Mouse (Mus musculus) heart, embryonic 10.5 days (tissue): ENCODE results near the gene Rrp1. TPM values are rescaled to one million over a fixed set of nuclear protein-coding genes. Genes with fewer than 3 reads are reported as not detected.
A peak's percentile ranks its signal among the peaks of the same experiment; 100 is the strongest.

Experiments used
- DNase-seq: peaks from one replicate; pipeline ENCODE4 v3.0.0-alpha.2; 2017; ENCODE audit warnings: low spot score
- H3K27ac ChIP-seq: fragments of 300-500 bp; sonication (generic); 2 replicates; pipeline ENCODE4 v1.5.1; 2016; ENCODE audit warnings: mild to moderate bottlenecking
- H3K27me3 ChIP-seq: fragments of 300-500 bp; sonication (generic); 2 replicates; pipeline ENCODE4 v1.6.1; 2016; ENCODE audit warnings: mild to moderate bottlenecking; ENCODE audit not compliant: poor library complexity, insufficient read depth, severe bottlenecking
- H3K36me3 ChIP-seq: fragments of 300-500 bp; sonication (generic); 2 replicates; pipeline ENCODE4 v1.6.1; 2016; ENCODE audit warnings: mild to moderate bottlenecking, moderate library complexity
- H3K4me1 ChIP-seq: fragments of 300-500 bp; sonication (generic); 2 replicates; pipeline ENCODE4 v1.6.1; 2016; ENCODE audit warnings: mild to moderate bottlenecking
- H3K4me3 ChIP-seq: fragments of 300-500 bp; sonication (generic); 2 replicates; pipeline ENCODE4 v1.5.1; 2016; ENCODE audit warnings: mild to moderate bottlenecking, moderate library complexity
- H3K9me3 ChIP-seq: fragments of 300-500 bp; sonication (generic); 2 replicates; pipeline ENCODE4 v1.6.1; 2016; ENCODE audit warnings: mild to moderate bottlenecking, moderate library complexity
- WGBS: fragments of 180-500 bp; shearing (Covaris S2); methylation state at CpG from one replicate; pipeline ENCODE4 v1.1.7; 2016; 5-methylcytosine and 5-hydroxymethylcytosine counted together
- polyA plus RNA-seq: library from polyadenylated mRNA; unstranded; fragments of >200 nt; fragmentation: Nextera tagmentation; extraction: Ambion mirVana; gene quantifications from 2 replicates; pipeline ENCODE4 v1.2.1, GENCODE M21; 2016

Rrp1 gene
- polyA plus RNA-seq, 1 experiment from 2014 or later: 283 TPM

DNA sequence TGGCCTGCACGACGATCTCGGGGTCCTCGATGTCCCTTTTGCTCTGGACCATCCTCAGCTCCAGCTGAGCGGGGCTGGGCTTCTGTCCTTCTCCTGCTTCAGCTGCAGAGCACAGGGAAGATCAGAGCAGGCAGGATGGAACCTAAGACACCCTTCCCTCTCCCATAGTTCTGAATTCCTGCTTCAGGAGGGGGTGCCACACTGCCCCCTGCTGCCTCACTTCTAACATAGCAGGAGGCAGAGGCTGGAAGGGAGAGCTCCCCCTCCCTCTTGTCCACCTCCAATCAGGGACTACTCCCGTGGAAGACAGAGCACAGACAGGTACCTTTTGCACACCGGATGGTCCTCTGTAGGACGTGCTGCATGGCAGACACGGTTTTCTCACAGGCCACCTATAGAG lies 28.0 kb upstream of the Rrp1 start:
- H3K4me1 ChIP-seq: no peaks in the 10 kb centered on the region
- no peak overlapping the region for H3K4me3 ChIP-seq
- H3K27ac ChIP-seq: no peak overlapping the region
- 69% methylated on average over 9 of the region's 9 CpGs for WGBS
- no peak for DNase-seq
- no peaks in the 10 kb centered on the region for H3K27me3 ChIP-seq
- no peaks in the 10 kb centered on the region for H3K9me3 ChIP-seq
- H3K36me3 ChIP-seq: peaks cover 18% of the 10 kb centered on the region; the same call in 1 of the 2 replicates

DNA sequence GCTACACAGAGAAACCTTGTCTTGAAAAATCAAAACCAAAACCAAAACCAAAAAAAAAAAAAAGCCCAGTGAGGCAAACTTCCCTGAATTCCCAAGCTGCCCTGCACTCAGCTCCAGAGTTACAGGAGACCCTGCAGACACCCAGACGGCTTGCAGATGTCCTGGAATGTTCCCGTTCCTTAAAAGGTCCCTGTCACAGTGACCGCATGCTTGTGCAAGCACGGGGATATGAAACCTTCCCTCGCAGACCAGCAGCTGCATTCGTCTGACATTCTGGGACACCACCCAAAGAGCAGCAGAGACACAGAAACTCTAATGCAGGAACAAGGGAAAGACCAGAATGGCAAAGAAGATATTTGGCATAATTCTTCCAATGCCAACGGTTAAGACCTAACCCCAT lies 27.1 kb upstream of the Rrp1 start:
- peaks cover 15% of the 10 kb centered on the region; the same call in 1 of the 2 replicates for H3K36me3 ChIP-seq
- WGBS: 80% methylated on average over 7 of the region's 7 CpGs
- H3K27ac ChIP-seq: no peak overlapping the region
- H3K4me1 ChIP-seq: no peaks in the 10 kb centered on the region
- no peak overlapping the region for H3K4me3 ChIP-seq
- H3K9me3 ChIP-seq: no peaks in the 10 kb centered on the region
- DNase-seq: no peak
- H3K27me3 ChIP-seq: no peaks in the 10 kb centered on the region

GRCm38 (mm10) chr10:78439550-78439949 lies 26.7 kb upstream of the Rrp1 start:
- peaks cover 15% of the 10 kb centered on the region; the same call in 1 of the 2 replicates for H3K36me3 ChIP-seq
- DNase-seq: no peak
- no peaks in the 10 kb centered on the region for H3K9me3 ChIP-seq
- H3K27ac ChIP-seq: no peak overlapping the region
- 50% methylated on average over 5 of the region's 5 CpGs for WGBS
- no peaks in the 10 kb centered on the region for H3K27me3 ChIP-seq
- H3K4me1 ChIP-seq: peaks cover 2% of the 10 kb centered on the region; the same call in 1 of the 2 replicates
- H3K4me3 ChIP-seq: no peak overlapping the region

DNA sequence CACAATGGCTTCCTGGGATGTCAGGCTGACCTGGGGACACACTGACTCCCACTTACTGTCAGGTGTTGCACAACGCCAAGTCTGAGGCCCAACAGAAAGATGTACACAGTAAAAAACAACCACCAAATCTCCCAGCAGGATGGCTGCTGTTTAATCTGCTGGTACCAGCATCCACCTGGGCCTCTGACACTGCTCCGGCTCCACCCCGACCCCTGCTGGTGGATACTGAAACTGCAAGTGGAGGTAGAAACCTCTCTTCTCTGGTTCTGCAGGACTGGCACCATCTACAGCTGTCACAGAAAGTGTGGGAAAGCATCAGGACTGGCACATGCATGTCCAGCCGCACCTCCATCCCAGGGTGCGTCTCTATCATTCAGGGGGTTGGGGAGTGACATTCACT lies 25.3 kb upstream of the Rrp1 start:
- DNase-seq: peak; percentile 86
- peaks cover 9% of the 10 kb centered on the region; the same call in 1 of the 2 replicates for H3K36me3 ChIP-seq
- H3K27me3 ChIP-seq: no peaks in the 10 kb centered on the region
- no peak overlapping the region for H3K4me3 ChIP-seq
- H3K27ac ChIP-seq: no peak overlapping the region
- H3K9me3 ChIP-seq: no peaks in the 10 kb centered on the region
- WGBS: 10% methylated on average over 5 of the region's 5 CpGs
- H3K4me1 ChIP-seq: peaks cover 4% of the 10 kb centered on the region; the same call in 1 of the 2 replicates

GRCm38 (mm10) chr10:78432853-78433252 lies 20.0 kb upstream of the Rrp1 start:
- H3K9me3 ChIP-seq: no peaks in the 10 kb centered on the region
- H3K27me3 ChIP-seq: no peaks in the 10 kb centered on the region
- 60% methylated on average over 3 of the region's 3 CpGs for WGBS
- H3K36me3 ChIP-seq: peaks cover 14% of the 10 kb centered on the region
- no peak overlapping the region for H3K4me3 ChIP-seq
- H3K4me1 ChIP-seq: peaks cover 4% of the 10 kb centered on the region; the same call in 1 of the 2 replicates
- no peak for DNase-seq
- H3K27ac ChIP-seq: no peak overlapping the region

GRCm38 (mm10) chr10:78429776-78430175 lies 16.9 kb upstream of the Rrp1 start:
- WGBS: 71% methylated on average over 2 of the region's 2 CpGs
- H3K4me1 ChIP-seq: peaks cover 17% of the 10 kb centered on the region
- H3K27me3 ChIP-seq: no peaks in the 10 kb centered on the region
- no peak overlapping the region for H3K4me3 ChIP-seq
- H3K36me3 ChIP-seq: peaks cover 25% of the 10 kb centered on the region
- no peak overlapping the region for H3K27ac ChIP-seq
- DNase-seq: no peak
- no peaks in the 10 kb centered on the region for H3K9me3 ChIP-seq

DNA sequence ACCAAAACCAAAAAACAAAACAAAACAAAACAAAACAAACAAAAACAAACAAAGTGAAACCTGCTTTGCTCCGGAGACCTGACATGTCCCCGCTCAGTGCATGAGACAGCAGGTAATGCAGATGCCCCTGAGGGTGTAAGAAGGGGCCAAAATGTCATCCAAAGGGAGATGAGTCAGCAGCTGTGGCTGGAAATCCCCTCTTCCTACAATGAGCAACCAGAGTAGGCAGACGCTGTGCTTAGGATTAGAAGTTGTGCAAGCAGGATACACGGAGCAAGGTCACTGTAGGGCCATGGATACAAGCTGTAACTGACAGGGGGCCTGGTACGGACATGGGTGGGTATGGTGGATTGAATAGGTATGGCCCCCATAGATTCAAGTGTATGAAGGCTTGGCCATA lies 16.3 kb upstream of the Rrp1 start:
- no peaks in the 10 kb centered on the region for H3K9me3 ChIP-seq
- WGBS: 89% methylated on average over 5 of the region's 5 CpGs
- no peaks in the 10 kb centered on the region for H3K27me3 ChIP-seq
- DNase-seq: no peak
- no peak overlapping the region for H3K27ac ChIP-seq
- H3K4me3 ChIP-seq: no peak overlapping the region
- H3K4me1 ChIP-seq: peaks cover 13% of the 10 kb centered on the region
- peaks cover 25% of the 10 kb centered on the region for H3K36me3 ChIP-seq

DNA sequence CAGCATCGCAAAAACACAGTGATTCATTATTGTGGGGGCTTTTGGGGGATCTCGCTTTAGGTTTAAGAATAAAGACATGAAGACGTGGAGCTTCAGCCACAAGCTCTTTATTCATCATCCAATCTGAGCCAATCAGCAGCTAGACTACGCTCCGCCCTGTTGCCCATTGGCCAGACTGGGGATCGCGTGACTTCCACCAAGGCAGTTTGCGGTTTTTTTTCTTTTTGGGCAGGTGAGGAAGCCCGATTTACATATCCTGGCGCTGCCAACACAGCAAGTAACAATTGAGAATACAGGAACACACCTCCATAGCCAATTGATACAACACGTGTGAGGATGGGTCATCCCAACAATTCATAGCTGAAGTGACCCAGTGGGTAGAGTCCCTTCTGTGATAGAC lies 15.2 kb upstream of the Rrp1 start:
- H3K27ac ChIP-seq: no peak overlapping the region
- no peaks in the 10 kb centered on the region for H3K27me3 ChIP-seq
- H3K4me1 ChIP-seq: peaks cover 13% of the 10 kb centered on the region
- no peak overlapping the region for H3K4me3 ChIP-seq
- H3K9me3 ChIP-seq: no peaks in the 10 kb centered on the region
- no peak for DNase-seq
- H3K36me3 ChIP-seq: peaks cover 25% of the 10 kb centered on the region
- WGBS: 89% methylated on average over 11 of the region's 11 CpGs

DNA sequence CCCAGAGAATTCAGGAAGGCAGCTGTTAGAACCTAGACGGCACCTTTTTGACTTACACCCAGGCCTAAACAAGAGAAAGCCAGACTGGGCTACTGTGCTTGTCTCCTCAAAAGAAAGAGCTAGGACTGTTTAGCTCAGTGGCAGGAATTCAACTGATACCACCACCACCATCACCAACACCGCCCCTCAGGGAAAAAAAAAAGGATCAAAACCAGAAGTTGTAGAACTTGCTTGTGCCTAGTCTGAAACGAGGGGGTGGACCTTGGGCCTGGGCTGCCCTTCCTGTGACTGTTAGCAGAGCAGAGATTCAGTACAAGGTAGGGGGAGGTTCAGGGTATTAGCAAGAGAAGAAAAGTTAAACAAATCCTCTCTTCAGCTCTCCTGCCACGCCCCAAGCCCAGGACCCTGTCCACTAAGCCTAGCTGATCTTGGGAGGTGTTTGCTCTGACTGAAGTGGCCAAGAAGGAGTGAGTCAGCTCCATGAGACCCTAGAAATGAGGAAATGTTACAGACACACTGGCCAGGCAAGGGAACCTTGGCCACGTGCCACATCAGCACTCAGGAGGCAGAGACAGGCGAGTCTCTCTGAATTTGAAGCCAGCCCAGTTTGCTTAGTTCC lies 13.4 kb upstream of the Rrp1 start:
- peaks cover 13% of the 10 kb centered on the region for H3K4me1 ChIP-seq
- H3K4me3 ChIP-seq: peak overlapping the region; percentile 86
- WGBS: 45% methylated on average over 6 of the region's 6 CpGs
- H3K27me3 ChIP-seq: no peaks in the 10 kb centered on the region
- peak overlapping the region; percentile 92 for H3K27ac ChIP-seq
- H3K9me3 ChIP-seq: no peaks in the 10 kb centered on the region
- no peak for DNase-seq
- H3K36me3 ChIP-seq: peaks cover 25% of the 10 kb centered on the region

GRCm38 (mm10) chr10:78425181-78426041 lies 12.6 kb upstream of the Rrp1 start, which contains the start of gene Cstb:
Gene Cstb (plus strand): TSS chr10:78425669.
- peak within 1 kb of the TSS; percentile 92 for H3K27ac ChIP-seq
- peak within 1 kb of the TSS; percentile 86 for H3K4me3 ChIP-seq
- peak; percentile 95 for DNase-seq
- peaks cover 25% of the 10 kb centered on the region for H3K36me3 ChIP-seq
- 2% methylated on average over 40 of the region's 40 CpGs for WGBS
- peaks cover 13% of the 10 kb centered on the region for H3K4me1 ChIP-seq
- no peaks in the 10 kb centered on the region for H3K9me3 ChIP-seq
- no peaks in the 10 kb centered on the region for H3K27me3 ChIP-seq

GRCm38 (mm10) chr10:78422614-78423013 lies 9.8 kb upstream of the Rrp1 start:
- Histone ChIP-seq H3K9me3 (no peaks in the 10 kb centered on the region), H3K4me1 (peaks cover 13% of the 10 kb centered on the region), H3K27me3 (no peaks in the 10 kb centered on the region), H3K36me3 (peaks cover 8% of the 10 kb centered on the region), H3K27ac (no peak overlapping the region), H3K4me3 (no peak overlapping the region)
- no peak for DNase-seq
- WGBS: 85% methylated on average over 3 of the region's 3 CpGs

DNA sequence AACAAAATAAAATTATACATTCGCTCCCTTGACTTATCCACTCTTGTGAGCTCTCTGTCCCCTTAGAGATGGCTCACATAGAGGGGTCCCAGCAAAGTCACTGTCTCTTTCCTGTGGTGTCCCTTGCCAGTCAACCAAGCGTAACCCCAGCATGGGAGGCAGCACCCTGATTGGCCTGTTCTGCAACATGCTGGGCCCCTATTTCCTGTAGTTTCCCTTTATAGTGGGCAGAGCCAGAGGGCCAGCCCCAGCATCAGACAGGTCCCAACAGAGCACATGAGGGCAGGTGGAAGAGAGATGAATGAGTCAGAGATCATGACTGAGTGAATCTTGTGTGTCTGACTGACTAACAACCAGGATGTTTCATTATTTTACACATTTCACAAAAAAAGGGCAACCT lies 8.1 kb upstream of the Rrp1 start:
- WGBS: 84% methylated on average over 2 of the region's 2 CpGs
- Histone ChIP-seq H3K4me3 (no peak overlapping the region), H3K4me1 (peaks cover 5% of the 10 kb centered on the region), H3K9me3 (no peaks in the 10 kb centered on the region), H3K27me3 (no peaks in the 10 kb centered on the region), H3K36me3 (no peaks in the 10 kb centered on the region), H3K27ac (no peak overlapping the region)
- no peak for DNase-seq

- no peak overlapping the region for H3K4me3 ChIP-seq
- H3K9me3 ChIP-seq: no peaks in the 10 kb centered on the region
- no peaks in the 10 kb centered on the region for H3K4me1 ChIP-seq
- H3K27me3 ChIP-seq: no peaks in the 10 kb centered on the region
- WGBS: 87% methylated on average over 2 of the region's 2 CpGs
- H3K36me3 ChIP-seq: no peaks in the 10 kb centered on the region
- no peak for DNase-seq
- no peak overlapping the region for H3K27ac ChIP-seq
Measured at GRCm38 (mm10) chr10:78418791-78419190, 5.9 kb upstream of the Rrp1 start.
